ENCODE assay signal across 8 mouse cellular contexts in genomic region chr9:53609968-53610781, GRCm38 (mm10). TPM values are rescaled to one million over a fixed set of nuclear protein-coding genes. Genes with fewer than 3 reads are reported as not detected.
DNase-seq lines count a peak whose midpoint lies in the region; ATAC-seq and TF ChIP-seq lines count a peak whose summit lies in the region.

Acat1 (minus strand) TSS chr9:53610382.

- peak within 1 kb of the TSS; percentile 78 for H3K4me3 ChIP-seq in G1E (ENCODE audit: low read depth, low read length)
- peak within 1 kb of the TSS; percentile 91 for H3K4me3 ChIP-seq in forebrain, embryonic 16.5 days (replicated peaks; ENCODE audit: low read length)
- peak within 1 kb of the TSS; percentile 75 for H3K4me3 ChIP-seq in layer of hippocampus, adult 2 months
- H3K4me3 ChIP-seq in lung, embryonic 14.5 days (ENCODE audit: low read depth, low read length), result peak within 1 kb of the TSS; percentile 74
- H3K4me3 ChIP-seq in olfactory bulb, adult 2 months (ENCODE audit: insufficient read depth, low read depth, low read length), result peak within 1 kb of the TSS; percentile 64
- H3K4me3 ChIP-seq in thymus, adult 2 months (ENCODE audit: control insufficient read depth, insufficient read depth, low read length), result peak within 1 kb of the TSS; percentile 82

- H3K27me3 ChIP-seq in G1E (ENCODE audit: insufficient read depth, low read length), result no peaks in the 10 kb centered on the region
- H3K27me3 ChIP-seq in forebrain, embryonic 16.5 days (replicated peaks; ENCODE audit: control insufficient read depth, insufficient read depth, low read length), result no peaks in the 10 kb centered on the region
- H3K27me3 ChIP-seq in lung, embryonic 14.5 days (ENCODE audit: insufficient read depth, low read length), result no peaks in the 10 kb centered on the region
- H3K27me3 ChIP-seq in thymus, adult 2 months (ENCODE audit: control insufficient read depth, insufficient read depth, low read length), result no peaks in the 10 kb centered on the region

- no peak for TF ChIP-seq CTCF in G1E (IDR thresholded peaks at IDR 0.05; ENCODE audit: low read depth, low read length)
- no peak for TF ChIP-seq CTCF in layer of hippocampus, adult 2 months (conservative IDR thresholded peaks at IDR 0.05)
- no peak for TF ChIP-seq CTCF in lung, embryonic 14.5 days (IDR thresholded peaks at IDR 0.05; ENCODE audit: low read depth)
- 0 out of 2 replicates have a peak, but pooled peaks have one; percentile 8 for TF ChIP-seq CTCF in olfactory bulb, adult 2 months (IDR thresholded peaks at IDR 0.05; ENCODE audit: insufficient read depth, low read depth, low read length)
- 0 out of 2 replicates have a peak, but pooled peaks have one; percentile 37 for TF ChIP-seq CTCF in thymus, adult 2 months (IDR thresholded peaks at IDR 0.05; ENCODE audit: borderline replicate concordance, control insufficient read depth, extremely low read depth, insufficient read depth, low read length, poor library complexity)

- intact Hi-C loops in heart, postnatal 36 days (cut with DNase I), result loop anchor here (5.0 kb wide), 1 partner anchor 73 kb away; the partner anchor contains the start of genes Atm and Npat

- H3K9me3 ChIP-seq in G1E (replicated peaks), result no peaks in the 10 kb centered on the region
- no peaks in the 10 kb centered on the region for H3K9me3 ChIP-seq in forebrain, embryonic 16.5 days (ENCODE audit: control insufficient read depth, low read length)
- no peaks in the 10 kb centered on the region for H3K9me3 ChIP-seq in lung, embryonic 14.5 days (ENCODE audit: low read depth, low read length)

- H3K4me2 ChIP-seq in forebrain, embryonic 16.5 days (ENCODE audit: low read length), result peak within 1 kb of the TSS; percentile 72
- H3K4me2 ChIP-seq in lung, embryonic 14.5 days, result peak within 1 kb of the TSS; percentile 88

- peaks cover 14% of the 10 kb centered on the region for H3K4me1 ChIP-seq in G1E (ENCODE audit: insufficient read depth, low read depth, low read length)
- peaks cover 14% of the 10 kb centered on the region for H3K4me1 ChIP-seq in forebrain, embryonic 16.5 days (replicated peaks; ENCODE audit: control insufficient read depth, insufficient read depth, low read length)
- H3K4me1 ChIP-seq in lung, embryonic 14.5 days (ENCODE audit: insufficient read depth), result no peaks in the 10 kb centered on the region
- peaks cover 6% of the 10 kb centered on the region; the same call in 1 of the 2 replicates for H3K4me1 ChIP-seq in olfactory bulb, adult 2 months (ENCODE audit: control insufficient read depth, insufficient read depth, low read length)
- peaks cover 8% of the 10 kb centered on the region for H3K4me1 ChIP-seq in thymus, adult 2 months (replicated peaks; ENCODE audit: control insufficient read depth, insufficient read depth, low read length)

- ATAC-seq in G1E (ENCODE audit: extremely low read depth, insufficient number of reproducible peaks, low FRiP score, poor library complexity, severe bottlenecking), result peak; percentile 89
- peak; percentile 99 for ATAC-seq in forebrain, embryonic 16.5 days
- ATAC-seq in lung, embryonic 14.5 days (ENCODE audit: insufficient read depth), result peak; percentile 99

- H3K9ac ChIP-seq in forebrain, embryonic 16.5 days (replicated peaks; ENCODE audit: low read depth, low read length), result peak within 1 kb of the TSS; percentile 97
- H3K9ac ChIP-seq in lung, embryonic 14.5 days, result peak within 1 kb of the TSS; percentile 86

- peak within 1 kb of the TSS; percentile 84 for H3K27ac ChIP-seq in forebrain, embryonic 16.5 days (ENCODE audit: low read length)
- peak within 1 kb of the TSS; percentile 96 for H3K27ac ChIP-seq in layer of hippocampus, adult 2 months
- peak within 1 kb of the TSS; percentile 42; the same call in 1 of the 2 replicates for H3K27ac ChIP-seq in lung, embryonic 14.5 days (ENCODE audit: low read depth)
- H3K27ac ChIP-seq in olfactory bulb, adult 2 months (ENCODE audit: insufficient read depth, low read depth, low read length), result peak within 1 kb of the TSS; percentile 59
- H3K27ac ChIP-seq in thymus, adult 2 months (ENCODE audit: control insufficient read depth, insufficient read depth, low read length), result no peak within 1 kb of the TSS

- peak; percentile 87 for TF ChIP-seq POLR2A in olfactory bulb, adult 2 months (IDR thresholded peaks at IDR 0.05; ENCODE audit: insufficient read depth, low read depth, low read length)
- peak; percentile 66 for TF ChIP-seq POLR2A in thymus, adult 2 months (IDR thresholded peaks at IDR 0.05; ENCODE audit: control insufficient read depth, extremely low read depth, insufficient read depth, low read length, poor library complexity)

- DNase-seq in G1E (ENCODE audit: low spot score), result peak; percentile 87
- peak; percentile 94 to 95 for DNase-seq in cerebellum, adult 18-20 months
- peak; percentile 97 to 99 for DNase-seq in heart, postnatal 36 days
- peak; percentile 90 to 97 for DNase-seq in layer of hippocampus, adult 2 months (ENCODE audit: low spot score in 2 of 2)
- peak; percentile 97 for DNase-seq in lung, embryonic 14.5 days
- peak; percentile 90 for DNase-seq in thymus, adult 2 months

- WGBS in forebrain, embryonic 16.5 days, result 2% methylated on average over 51 of the region's 52 CpGs
- 3% methylated on average over 52 of the region's 52 CpGs for whole genome bisulfite sequencing in lung, embryonic 14.5 days
- WGBS in olfactory bulb, adult 2 months, result under 1% methylated on average over 52 of the region's 52 CpGs
- 1% methylated on average over 51 of the region's 52 CpGs for WGBS in thymus, adult 2 months

- H3K36me3 ChIP-seq in G1E (replicated peaks), result peaks cover 37% of the 10 kb centered on the region
- H3K36me3 ChIP-seq in forebrain, embryonic 16.5 days (ENCODE audit: control insufficient read depth, insufficient read depth), result no peaks in the 10 kb centered on the region
- H3K36me3 ChIP-seq in lung, embryonic 14.5 days (ENCODE audit: insufficient read depth), result peaks cover 6% of the 10 kb centered on the region
- H3K36me3 ChIP-seq in thymus, adult 2 months (ENCODE audit: control insufficient read depth, insufficient read depth, low read length), result no peaks in the 10 kb centered on the region

RNA-seq across cellular contexts. Expression of gene Acat1, which starts in this region (rescaled TPM):
- total RNA-seq in G1E (2014; fragmentation: Nextera tagmentation), result 43.6 and 44.2 TPM in 2 replicates
- 75.3 and 76.7 TPM in 2 replicates for total RNA-seq in G1E (2017)
- 118 and 124 TPM in 2 replicates for polyA plus RNA-seq in G1E (2012)
- 187 and 191 TPM in 2 replicates for polyA plus RNA-seq in forebrain, embryonic 16.5 days (2015; fragmentation: Nextera tagmentation; extraction: Ambion mirVana)
- 100 to 1,000 TPM; 314 to 319 TPM for total RNA-seq in heart, postnatal 36 days (2021)
- total RNA-seq in layer of hippocampus, adult 2 months (2021), result 10 to 100 TPM; 63.2 to 65.6 TPM
- 111 and 114 TPM in 2 replicates for polyA plus RNA-seq in lung, embryonic 14.5 days (2014; fragmentation: Nextera tagmentation; extraction: Ambion mirVana)
- polyA plus RNA-seq in olfactory bulb, adult 2 months (2012; ENCODE audit: insufficient read depth, insufficient read length, low replicate concordance, missing spikeins), result not detected in 2 replicates
- polyA plus RNA-seq in thymus, adult 2 months (2012; rRNA removed), result 24.1 and 28.8 TPM in 2 replicates

Comparison
In these comparisons a context has a peak if more than half of its experiments do, and no peak if none do; other contexts are left out.
1. RNA of gene Acat1 (total RNA-seq): 314 to 319 TPM in heart, postnatal 36 days; 43.6 to 76.7 TPM in G1E and 63.2 to 65.6 TPM in layer of hippocampus, adult 2 months; every median in the first group is over 4 times any median in the second.
2. CTCF ChIP-seq: peak in olfactory bulb, adult 2 months (single experiment) and thymus, adult 2 months (single experiment); none in G1E (single experiment), layer of hippocampus, adult 2 months (single experiment) and lung, embryonic 14.5 days (single experiment).
3. Peak in every context shown above with its lines, with median percentiles within 50 percentile points of each other: ATAC-seq, DNase-seq and H3K4me3 ChIP-seq.